Mouse (Mus musculus) cerebellum, postnatal 4 days (tissue): Measurements from ENCODE around the gene Tmsb15b1.
"Not testable (repeated sequence)": the region's sequence is repeated elsewhere in the genome, so short reads cannot be mapped to it uniquely, and the experiment has no call there.

Experiments used
- DNase-seq, 2 experiments: peaks; one replicate each; pipeline ENCODE4 v3.0.0; 2022; ENCODE audit warnings: low spot score in 2 of 2, mixed read lengths in 1 of 2

The Tmsb15b1 gene

GRCm38 (mm10) chrX:136976424-136977084, at the start of gene Tmsb15b1, which contains the start of gene Tmsb15l:
Gene Tmsb15b1, minus strand, starts transcription at chrX:136976874.
Gene Tmsb15l, minus strand, starts transcription at chrX:136976869.
- peak; percentile 19 to 22 for DNase-seq

DNA sequence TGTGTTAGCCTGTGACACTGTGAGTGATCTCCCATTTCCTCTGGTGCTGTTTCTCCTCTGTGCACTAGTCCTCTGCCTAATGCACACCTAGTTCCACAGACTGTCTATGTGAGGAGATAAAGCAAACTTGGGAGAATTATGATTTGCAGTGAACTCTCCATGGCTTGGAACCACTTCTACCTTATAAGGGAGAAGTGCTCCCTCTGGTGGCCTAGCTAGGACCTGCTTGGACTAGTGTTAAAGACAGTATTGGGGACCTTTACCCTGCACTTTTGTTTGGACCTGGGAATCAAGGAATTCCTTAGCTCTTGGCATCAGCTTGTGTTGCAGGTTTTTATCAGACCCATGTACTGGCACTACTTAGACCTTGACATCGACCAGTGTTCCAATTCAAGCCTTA, 42.6 kb upstream of the Tmsb15b1 start:
- peak; percentile 27 to 53 for DNase-seq

- DNase-seq = no peak
Observed at GRCm38 (mm10) chrX:137017668-137018067, 41.0 kb upstream of the Tmsb15b1 start.

DNA sequence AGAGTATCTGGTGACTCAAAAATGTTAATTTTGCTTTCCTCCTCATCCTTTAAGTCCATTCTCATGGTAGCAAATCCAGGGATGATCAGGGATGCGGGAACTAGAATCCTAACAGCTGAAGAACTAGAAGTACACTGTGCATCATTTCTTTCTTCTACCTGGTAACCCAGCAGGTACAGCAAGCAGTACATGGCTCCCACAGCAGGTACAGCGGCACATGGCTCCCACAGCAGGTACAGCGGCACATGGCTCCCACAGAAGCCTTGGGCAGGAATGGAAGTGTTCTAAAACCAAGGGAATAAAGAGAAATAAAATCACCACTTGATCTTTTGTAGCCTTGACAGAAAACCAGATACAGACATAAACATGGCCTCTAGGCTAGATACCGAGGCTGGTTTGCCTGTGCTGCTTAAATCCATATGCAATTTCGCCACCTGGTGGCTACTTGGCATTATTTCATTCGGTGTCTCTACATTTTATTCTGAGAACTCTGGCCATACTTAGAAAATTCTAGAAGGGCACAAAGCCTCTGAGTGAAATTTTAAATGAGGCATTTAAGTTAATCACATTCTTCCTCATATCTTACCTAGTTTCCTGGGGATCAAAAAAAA, 38.5 kb upstream of the Tmsb15b1 start:
- DNase-seq = peak in 1 of 2 experiments; percentile 38

GRCm38 (mm10) chrX:136996256-136996655, 19.6 kb upstream of the Tmsb15b1 start:
- DNase-seq = no peak

GRCm38 (mm10) chrX:136993641-136994040, 17.0 kb upstream of the Tmsb15b1 start:
- DNase-seq = peak; percentile 19 to 20

DNA sequence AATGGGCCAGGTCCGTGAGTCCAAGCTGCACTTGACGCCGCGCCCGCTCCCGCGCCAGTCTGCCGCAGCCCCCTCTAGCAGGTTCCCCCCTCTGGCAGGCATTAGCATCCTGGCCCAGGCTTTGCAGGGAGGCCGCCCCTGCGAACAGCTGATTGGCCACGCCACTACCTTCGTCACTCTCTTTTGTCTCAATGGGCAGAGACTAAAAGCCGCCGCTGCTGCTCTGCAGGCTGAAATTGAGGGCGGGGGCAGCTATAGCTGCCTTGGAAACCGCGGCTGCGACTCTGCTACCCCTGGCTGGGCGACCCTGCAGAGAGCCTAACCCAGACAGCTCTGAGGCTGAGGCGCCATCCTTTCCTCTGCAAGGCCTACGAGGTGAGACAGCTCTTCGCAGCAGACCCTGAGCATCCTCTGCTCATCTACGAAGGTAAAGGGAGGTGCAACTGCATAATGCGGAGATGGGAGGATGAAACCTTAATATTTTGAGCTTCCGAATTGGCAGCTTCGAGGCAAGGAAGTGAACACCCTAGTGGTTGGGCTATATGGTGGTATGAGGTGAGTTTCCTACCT, 16.4 kb upstream of the Tmsb15b1 start, which contains the start of gene Zcchc18:
Gene Zcchc18, plus strand, starts transcription at position 178 of the 570 bp plus-strand sequence.
- peak; percentile 57 to 76 for DNase-seq

DNA sequence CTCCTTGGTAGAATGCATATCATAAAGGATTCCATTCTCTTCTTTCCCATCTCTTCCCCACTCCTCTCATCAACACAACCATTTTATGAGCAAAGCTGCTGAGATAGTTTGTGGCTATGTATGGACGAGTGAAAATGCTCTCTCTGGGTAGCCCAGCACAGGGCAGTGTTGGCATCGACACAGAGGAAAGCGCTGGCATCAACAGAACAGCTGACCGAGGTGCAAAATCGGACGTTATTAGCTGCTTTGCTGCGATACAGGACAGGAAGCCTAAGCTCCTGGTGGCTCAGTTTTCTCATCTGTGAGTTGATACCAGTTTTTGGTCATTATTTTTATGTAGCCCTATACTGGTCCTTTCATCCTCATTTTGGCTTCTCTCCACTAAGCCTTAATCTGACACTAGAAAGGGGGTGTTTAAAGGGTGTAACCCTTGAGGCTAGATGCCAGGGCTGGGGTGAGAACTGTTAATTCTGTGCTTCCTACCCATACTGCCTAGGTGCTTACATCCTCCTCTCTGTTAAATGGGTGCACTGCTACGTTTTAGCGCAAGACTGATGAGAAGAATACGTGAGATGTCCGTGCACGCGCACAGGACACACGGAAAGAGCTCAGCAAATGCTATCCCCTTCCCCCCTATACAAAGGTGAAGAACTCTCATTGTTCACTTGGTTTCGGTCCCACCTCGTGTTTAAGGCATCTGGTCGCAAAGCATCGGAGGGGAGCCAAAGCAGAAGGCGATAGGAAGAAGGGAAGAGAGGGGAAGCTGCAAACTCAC, 15.7 kb upstream of the Tmsb15b1 start:
- no peak for DNase-seq

DNA sequence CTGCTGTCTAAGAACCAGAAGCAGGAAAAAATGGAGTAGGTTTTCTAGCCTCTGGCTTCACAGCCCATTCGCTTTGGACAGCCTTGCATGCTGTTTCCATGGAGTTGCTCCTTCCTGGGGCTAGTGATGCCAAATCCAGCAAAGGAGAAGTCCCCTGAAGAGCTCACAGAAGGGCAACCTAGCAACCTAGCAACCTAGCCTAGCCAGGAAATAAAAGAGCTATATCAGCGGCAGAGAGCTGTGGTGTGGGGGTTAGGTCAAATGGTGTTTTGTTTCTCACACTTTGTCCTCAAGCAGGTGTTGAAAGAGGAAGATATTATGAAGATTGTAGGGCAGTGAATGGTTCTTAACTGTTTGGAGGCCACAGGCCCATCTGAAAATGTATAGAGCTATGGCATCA, 14.6 kb upstream of the Tmsb15b1 start:
- DNase-seq = no peak

DNA sequence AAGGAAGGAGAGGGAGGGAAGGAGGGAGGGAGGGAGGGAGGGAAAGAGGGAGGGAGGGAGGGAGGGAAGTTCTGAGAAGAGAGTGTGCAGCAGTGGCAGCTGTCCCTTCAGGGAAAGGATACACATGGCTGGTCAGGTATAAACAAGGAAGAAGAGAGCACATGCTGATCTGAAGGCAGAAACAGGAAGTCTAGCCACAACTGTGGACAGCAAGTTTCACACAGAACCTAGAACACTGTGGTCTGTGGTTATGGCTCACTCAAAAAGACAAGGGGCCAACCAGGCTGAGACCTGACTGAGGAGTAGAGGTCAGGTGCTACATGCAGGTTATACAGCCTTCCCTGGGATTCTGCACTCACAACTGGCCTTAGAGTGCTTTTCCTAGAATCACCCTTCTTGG, 9.4 kb upstream of the Tmsb15b1 start:
- no peak for DNase-seq

DNA sequence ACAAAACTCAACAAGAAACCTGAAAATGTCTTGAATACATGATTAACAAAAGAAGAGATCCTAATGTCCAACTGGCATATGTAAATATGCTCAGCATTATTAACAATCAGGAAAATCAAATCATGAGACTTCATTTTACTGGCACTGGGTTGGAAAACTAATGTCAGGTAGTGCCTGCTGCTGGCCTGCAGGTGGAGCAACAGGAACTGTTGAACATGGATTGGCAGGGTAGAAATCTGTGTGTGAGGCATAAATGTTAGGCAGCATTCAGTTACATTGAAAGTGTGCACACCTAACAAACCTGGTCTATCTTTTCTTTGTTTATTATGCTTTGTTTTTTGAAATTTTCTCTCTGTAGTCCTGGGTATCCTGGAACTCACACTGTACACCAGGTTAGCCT, 1.9 kb upstream of the Tmsb15b1 start:
- no peak for DNase-seq

DNA sequence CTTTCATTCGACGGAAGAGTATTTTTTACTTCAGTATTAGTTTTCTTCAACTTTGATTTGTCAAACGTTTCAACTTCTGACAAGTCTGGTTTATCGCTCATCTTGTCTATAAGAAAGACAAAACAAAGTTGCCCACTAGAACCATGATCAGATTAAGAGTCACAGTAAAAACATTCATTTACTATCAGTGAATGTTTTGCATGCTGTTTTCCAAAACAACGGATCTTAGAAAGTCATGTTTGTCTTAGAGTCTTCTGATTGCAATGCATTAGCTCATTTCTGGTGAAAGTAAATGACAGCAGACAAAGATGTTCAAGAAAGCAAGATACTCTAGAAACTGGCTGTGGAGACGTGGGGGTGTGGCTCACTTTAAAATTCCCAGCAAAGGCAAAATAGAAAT, 1.3 kb downstream of the Tmsb15b1 start, which contains the start of gene Tmsb15b2:
Gene Tmsb15b2, minus strand, starts transcription at position 101 of the 400 bp plus-strand sequence.
- not testable (repeated sequence) for DNase-seq

DNA sequence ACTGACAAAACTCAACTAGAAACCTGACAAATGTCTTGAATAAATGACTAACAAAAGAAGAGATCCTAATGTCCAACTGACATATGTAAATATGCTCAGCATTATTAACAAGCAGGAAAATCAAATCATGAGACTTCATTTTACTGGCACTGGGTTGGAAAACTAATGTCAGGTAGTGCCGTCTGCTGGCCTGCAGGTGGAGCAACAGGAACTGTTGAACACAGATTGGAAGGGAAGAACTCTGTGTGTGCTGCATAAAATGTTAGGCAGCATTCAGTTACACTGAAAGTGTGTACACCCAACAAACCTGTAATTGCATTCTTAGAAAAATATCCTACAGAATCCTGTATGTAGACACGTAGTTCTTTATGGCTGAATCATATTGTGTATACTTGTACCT, 17.0 kb downstream of the Tmsb15b1 start:
- no peak for DNase-seq

- not testable (repeated sequence) for DNase-seq
Observed at GRCm38 (mm10) chrX:136958300-136958699, 18.4 kb downstream of the Tmsb15b1 start.

GRCm38 (mm10) chrX:136957583-136958279, 18.9 kb downstream of the Tmsb15b1 start:
- DNase-seq = peak; percentile 22 to 79

DNA sequence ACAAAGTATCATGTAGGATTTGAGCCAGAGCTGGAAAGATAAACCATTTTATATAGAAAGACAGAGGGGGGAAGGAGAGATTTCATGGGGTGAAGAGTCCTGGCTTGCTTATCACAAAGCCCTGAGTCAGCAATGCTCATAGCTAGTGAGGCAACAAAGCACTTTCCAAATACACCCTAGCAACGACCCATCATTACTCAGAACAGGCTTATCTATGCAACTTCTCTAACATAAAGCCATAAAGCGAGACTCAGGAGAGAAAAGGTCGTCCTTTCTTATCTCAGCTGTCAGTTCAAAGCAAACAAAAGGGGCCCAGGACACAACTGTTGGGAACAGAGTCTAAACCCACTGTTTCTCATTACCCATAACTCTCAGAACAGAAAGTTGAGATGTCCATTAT, 38.7 kb downstream of the Tmsb15b1 start:
- no peak for DNase-seq

DNA sequence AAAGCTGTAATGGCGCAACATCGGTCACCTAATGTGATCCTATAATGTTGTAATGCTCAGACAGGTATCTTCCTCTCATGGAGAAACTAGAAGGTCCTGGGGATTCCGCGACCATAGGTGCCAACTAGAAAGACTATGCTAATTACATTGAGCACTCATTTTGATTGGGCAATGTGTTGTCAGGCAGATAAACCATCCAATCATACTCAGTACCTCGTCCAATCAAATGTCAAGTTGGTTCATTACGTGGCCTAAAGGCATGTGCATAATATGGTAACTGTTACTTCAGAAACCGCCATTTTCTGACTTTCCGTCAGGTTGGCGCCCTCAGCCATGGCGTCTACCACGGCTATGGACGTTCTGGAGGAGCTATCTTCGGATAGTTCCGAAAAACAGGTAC, 49.6 kb downstream of the Tmsb15b1 start, which contains the start of gene H2bfm:
Gene H2bfm, plus strand, starts transcription at position 295 of the 400 bp plus-strand sequence.
- no peak for DNase-seq

GRCm38 (mm10) chrX:136925863-136926262, 50.8 kb downstream of the Tmsb15b1 start:
- no peak for DNase-seq
